Mouse (Mus musculus) G1E (cell line): ENCODE results near the gene Ugt1a6b.

Experiments
- CTCF ChIP-seq: IDR thresholded peaks from 2 replicates; pipeline ENCODE4 v1.5.1; 2012; ENCODE audit warnings: low read depth, low read length, inconsistent platforms, mixed read lengths
- GATA2 ChIP-seq: IDR thresholded peaks from 2 replicates; pipeline ENCODE4 v1.6.1; 2012; ENCODE audit warnings: low read depth, low read length, inconsistent platforms, borderline replicate concordance
- TAL1 ChIP-seq: conservative IDR thresholded peaks from 2 replicates; pipeline ENCODE4 v1.6.1; 2012; ENCODE audit warnings: low read depth, low read length, inconsistent platforms, mixed read lengths

DNA sequence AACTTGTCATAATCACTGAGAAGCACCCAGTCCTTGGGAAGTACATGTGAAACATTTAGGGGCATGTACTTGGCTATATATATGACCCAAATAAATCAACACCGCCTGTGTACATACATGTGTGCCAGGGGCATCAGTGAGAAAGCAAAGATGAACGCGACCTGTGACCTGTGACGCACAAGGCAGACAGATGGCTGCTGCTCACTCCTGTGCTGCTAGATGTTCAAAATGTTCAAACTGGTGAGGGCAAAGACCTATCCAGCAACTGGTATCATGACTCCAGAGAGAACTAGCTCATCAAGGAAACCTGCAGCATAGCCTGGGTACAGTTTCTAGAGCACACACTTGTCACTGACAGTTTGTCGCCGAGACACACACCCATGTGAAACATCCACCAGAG, 164.4 kb downstream of the Ugt1a6b start:
- TF ChIP-seq TAL1 (no peak), CTCF (no peak), GATA2 (no peak)
